Mouse (Mus musculus) left cerebral cortex, postnatal 14 days (tissue): ENCODE results near the gene Crybb1. TPM values are rescaled to one million over a fixed set of nuclear protein-coding genes. Genes with fewer than 3 reads are reported as not detected.

Source experiments
- DNase-seq, 2 experiments: peaks; one replicate each; pipeline ENCODE4 v3.0.0; 2021 to 2022; ENCODE audit warnings: low spot score in 2 of 2, mixed read lengths in 1 of 2
- intact Hi-C: fragments of 180-260 bp; cut with DNase I; formaldehyde crosslinking; loops from one replicate; pipeline ENCODE4 v1.15.1; 2025
- total RNA-seq, 2 experiments: library from RNA; stranded (reverse); gene quantifications; 2 replicates each; pipeline ENCODE4 v1.2.3; 2021

Gene Crybb1
- total RNA-seq, 2 experiments from 2014 or later = 12.9 to 14.5 TPM

DNA sequence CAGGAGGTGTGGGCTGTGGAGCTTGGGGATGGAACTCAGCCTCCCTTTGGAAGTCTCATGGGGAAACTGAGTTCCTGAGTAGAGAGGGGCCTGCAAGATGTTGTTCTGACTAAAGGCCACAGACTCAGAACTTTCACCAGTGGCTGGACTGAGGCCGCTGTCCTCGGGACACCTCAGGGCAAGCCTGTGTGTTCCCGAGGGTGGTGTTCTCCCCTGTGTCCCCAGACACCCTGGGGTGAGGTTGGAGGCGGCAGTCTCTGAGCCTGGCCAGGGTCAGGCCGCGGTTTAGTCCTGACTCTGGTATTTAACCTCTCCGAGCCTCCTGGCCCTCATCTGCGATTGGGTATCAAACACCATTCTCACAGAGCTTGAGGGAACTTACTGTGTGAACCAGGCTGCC is 39.9 kb downstream of the Crybb1 start:
- intact Hi-C loops = no loop called here
- DNase-seq = no peak

DNA sequence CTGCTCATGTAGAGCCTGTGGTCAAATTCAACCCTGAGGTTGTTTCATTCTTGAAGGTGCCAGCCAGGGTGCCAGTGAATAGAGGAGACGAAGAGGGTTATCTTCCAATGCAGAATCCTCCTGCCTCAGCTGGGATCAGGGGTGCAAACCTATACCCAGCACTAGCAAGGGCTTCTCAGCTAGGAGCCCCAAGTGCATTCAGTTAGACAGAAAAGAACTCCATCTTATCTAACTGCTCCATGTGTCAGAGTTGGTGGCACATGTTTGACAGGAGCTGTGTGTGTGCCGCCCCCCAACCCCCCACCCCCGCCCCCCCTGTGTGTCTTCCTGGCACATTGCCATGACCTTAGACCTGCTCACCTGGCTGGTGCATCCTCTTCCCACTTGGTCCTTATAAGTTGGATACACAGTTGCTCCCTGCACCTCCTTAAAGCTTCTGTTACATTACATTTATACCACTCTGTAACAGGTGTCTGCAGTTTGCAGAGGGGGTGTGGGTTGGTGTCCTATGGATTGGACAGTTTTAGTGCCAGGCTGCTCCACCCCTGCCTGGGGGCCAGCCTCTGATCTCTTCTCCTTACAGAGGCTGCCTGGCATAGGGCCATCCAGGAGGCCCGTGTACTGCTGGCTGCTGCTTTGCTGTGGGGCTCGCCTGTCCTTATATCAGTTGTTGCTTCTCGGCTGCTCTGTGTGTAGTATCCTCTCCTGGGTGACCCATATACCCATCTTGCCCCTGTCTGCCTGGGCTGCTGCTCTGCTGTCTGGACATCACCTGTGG is 41.0 kb downstream of the Crybb1 start:
- no peak for DNase-seq
- intact Hi-C loops = no loop called here

DNA sequence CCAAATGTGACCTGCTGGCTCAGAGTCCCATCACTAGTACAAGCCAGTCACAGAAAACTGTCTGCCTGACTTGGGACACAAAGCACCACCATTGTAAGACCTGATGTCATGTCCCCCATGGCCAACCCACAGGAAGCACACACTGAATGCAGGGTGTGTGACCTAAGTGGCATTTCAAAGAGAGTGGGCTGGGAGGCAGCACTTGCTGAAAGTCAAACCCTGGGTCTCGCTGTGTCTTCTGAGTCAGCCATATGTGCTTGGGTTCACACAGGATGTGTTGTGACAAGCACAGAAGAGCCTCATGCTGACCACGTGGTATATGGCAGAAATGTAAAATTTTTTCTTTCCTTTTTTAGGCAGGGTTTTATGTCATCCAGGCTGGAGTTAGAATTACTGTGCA is 41.6 kb downstream of the Crybb1 start:
- intact Hi-C loops = no loop called here
- DNase-seq = no peak

DNA sequence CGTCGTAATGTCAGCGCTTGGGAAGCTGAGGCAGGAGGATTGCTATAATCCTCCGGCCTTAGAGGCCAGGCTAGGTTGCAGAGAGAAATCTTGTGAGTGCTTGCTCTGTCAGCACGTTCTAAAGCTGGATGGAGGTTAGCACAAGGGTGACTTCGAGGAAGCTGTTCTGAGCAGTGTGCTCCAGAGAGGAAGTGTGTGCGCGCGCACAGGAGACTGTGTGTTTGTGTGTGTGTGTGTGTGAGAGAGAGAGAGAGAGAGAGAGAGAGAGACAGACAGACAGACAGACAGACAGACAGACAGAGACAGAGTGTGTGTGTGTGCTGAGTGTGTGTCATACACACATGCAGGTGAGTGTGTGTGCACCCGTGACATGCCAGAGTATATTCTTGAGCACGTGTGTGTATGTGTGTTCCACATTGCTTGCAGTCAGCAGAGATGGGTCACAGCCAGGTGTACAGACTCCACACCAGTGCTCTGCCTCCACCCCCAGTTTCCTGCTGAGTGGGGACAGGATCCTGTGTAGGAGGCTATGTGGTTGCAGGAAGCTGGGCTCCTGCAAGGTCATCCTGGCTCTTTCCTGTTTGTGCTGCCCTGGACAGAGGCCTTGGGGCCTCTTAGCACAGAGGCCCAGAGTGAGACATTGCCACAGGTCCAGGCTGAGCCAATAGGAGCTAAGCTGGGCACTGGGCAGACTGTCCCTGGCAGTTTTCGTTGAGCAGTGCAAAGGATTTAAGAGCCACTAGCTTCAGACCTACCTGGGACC is 42.8 kb downstream of the Crybb1 start:
- DNase-seq = no peak
- intact Hi-C loops = no loop called here

DNA sequence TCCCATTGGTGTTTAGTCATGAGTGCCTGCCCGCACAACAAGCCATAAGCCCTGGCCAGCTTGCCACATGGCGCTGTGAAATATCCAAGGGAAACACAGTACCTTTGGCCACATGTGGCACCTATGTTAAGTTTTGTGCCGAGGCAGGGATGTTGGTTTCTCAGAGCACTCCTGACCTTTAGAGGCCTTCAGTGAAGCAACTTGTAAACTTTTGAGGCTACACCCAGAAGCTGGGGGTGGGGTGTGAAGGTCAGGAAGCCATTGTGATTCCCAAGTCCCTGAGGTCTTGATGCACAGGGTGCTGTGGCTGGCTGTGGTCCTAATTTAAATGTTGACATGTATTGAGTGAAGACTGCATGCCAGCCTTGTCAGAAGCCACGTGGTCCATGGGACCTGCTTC is 43.8 kb downstream of the Crybb1 start:
- intact Hi-C loops = no loop called here
- DNase-seq = no peak

DNA sequence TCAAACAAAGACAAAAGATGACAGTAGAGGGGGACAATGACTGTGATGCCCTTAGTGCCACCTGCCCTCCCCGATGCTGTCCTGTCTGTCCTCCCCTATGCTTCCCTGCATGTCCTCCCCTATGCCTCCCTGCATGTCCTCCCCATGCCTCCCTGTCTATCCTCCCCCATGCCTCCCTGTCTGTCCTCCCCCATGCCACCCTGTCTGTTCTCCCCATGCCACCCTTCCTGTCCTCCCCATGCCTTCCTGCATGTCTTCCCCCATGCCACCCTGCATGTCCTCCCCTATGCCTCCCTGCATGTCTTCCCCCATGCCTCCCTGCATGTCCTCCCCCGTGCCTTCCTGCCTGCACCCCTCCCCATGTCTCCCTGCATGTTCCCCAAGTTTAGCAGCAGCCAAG is 44.5 kb downstream of the Crybb1 start:
- DNase-seq = no peak
- intact Hi-C loops = no loop called here

DNA sequence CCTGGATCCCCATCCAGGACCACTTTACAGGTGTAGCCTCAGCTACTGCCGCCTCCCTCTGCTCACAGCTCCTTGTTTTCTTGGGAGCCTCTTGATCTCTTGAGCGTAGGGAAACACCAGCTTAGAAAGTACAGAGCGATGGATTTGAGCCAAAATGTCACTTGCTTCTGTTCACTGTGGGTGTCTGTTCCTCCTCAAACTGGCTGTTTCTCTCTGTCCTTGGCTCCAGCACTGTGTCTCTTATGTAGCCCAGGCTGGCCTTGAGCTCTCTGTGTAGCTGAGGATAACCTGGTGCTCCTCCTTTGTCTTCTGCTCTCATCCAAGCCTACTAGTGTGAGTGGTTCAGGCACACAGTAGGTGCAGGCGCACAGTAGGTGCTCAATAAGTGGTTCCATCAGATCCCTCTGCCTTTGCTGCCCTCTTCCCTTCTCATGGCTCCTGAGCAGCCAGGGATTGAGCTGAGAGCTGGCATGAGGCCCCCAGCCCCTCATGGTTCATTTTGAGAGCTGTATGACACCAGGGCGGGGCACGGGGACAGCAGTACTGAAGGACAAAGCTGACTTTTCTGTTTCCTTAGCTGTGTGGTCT is 45.2 kb downstream of the Crybb1 start:
- intact Hi-C loops = no loop called here
- no peak for DNase-seq

DNA sequence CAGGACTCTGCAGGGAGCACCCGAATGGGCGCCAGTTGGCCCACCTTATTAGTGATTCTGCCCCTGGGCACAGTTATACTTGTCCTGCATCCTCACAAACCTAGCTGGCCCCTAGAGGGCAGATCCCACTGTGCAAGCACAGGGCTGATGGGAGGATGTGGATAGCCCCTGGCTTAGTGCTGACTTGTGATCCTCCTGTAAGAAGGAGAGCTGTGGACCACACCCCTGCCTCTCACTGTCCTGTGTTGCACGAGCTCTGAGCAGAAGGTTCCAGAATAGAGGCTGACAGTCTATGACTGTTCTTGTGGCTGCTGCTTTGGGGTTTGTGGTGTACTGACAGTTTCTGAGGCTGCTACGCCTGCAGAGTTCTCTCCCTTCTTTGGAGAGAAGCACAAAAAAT is 46.1 kb downstream of the Crybb1 start:
- no peak for DNase-seq
- intact Hi-C loops = no loop called here

DNA sequence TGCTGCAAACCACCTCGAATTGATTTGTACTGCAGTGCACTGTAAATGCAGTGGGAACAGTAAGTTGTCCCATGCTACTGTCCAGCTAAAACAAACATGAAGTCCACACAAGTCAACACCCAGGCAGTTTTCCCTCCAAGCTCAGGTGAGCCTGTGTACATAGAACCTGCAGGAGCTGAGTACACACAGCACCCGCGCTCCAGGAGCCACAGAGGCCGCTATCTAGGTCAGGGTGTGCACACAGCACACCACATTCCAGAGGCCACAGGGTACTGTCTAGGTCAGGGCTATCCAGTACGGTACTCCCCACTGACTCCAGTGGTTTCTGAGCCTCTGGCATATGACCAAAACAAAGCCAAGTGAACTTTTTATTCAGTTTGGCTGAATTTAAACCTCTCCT is 46.7 kb downstream of the Crybb1 start:
- intact Hi-C loops = no loop called here
- no peak for DNase-seq

DNA sequence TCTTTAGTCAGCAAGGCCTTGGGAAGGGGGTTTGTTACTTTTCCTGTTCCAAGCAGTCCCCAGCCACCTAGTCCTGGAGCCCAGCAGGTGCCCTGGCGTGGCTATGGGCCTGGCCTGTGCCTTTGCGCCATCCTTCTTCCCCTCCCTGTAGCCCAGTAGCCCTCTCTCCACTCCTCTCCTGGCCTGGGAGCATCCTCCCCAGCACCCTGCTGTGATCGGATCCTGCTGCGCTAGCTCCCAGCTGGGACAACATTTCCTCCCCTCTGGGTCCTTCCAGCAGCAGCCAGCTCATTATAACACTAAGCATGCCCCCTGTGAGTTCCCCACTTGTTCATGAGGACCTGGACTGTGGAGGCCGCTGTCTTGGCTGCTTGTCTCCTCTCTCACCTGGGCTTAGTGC is 50.2 kb downstream of the Crybb1 start:
- no peak for DNase-seq
- intact Hi-C loops = no loop called here

DNA sequence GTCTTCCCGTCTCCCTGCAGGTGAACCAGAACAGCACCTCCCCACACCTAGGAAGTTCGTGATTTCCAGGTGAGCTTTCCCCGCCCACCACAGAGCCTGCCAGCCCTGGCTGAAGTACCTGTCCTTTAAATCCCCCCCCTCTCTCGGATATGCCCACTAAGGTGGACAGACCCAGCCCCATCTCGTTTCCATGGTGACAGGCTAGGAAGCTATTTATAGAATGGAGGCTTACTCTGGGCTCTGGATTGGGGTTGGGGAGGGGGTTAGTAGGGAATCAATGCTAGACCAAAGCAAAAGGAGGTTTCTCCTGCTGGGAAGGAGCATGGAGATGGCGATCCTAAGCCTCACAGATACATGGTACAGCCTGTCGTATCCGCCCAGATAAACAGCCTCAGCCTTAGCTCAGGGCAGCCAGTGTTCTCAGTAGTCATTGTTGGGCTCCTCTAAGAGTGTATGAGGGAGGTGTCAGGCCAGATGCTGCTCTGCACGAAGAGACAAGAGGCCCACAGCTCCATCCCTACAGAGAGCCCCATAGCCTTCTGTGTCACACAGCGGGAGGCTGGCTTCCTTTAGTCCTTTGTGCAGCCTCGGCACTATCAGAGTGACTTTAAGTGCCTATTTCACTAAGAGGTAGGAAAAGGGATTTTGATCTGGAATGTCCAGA is 57.7 kb downstream of the Crybb1 start:
- no peak for DNase-seq
- intact Hi-C loops = no loop called here

DNA sequence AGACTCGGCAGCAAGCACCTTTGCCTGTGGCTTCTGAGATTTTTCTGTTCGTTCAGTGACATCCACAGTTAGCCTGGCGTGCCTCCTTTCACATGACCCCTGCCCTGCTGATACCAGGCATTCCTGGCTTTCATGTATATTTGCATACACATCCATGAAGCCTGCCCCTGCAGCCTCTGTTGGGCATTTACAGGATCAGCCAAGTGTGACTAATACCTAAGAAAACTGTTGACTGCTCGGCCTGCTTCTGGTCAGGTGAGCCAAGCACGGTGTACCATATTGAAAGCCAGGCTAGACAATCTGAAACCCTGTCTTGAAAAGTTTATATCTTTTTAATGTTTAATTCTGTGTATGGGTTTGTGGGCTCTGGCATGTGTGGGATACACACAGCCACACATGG is 60.9 kb downstream of the Crybb1 start:
- intact Hi-C loops = no loop called here
- no peak for DNase-seq

DNA sequence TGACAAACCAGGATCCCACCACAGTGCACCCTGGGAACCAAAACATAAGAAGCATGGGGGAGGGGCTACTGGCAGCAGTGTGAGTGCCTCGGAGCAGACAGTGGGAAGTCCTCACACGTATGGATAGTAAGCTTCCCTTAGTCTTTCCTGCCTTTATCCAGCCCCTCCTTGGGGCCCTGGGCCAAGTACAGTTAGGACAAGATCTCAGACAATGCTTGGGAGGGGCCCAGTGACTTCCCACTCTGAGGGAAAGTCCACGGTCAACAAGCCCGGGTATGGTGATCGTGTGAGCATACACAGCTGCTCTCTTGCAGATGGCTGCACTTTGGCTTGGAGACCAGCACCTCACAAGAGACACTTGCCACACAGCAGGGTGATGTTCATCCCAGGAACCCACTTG is 61.7 kb downstream of the Crybb1 start:
- no peak for DNase-seq
- intact Hi-C loops = no loop called here

Other genes with a start within 250 kb of the Crybb1 start
- 1 to 10 TPM; 1.2 to 1.5 TPM for gene Cryba4, start 3.3 kb upstream of the Crybb1 start, total RNA-seq
- gene Tpst2, start 20.9 kb downstream of the Crybb1 start, total RNA-seq = 10 to 100 TPM; 41.3 to 42.9 TPM
- gene Tfip11, start 70.5 kb downstream of the Crybb1 start, total RNA-seq = 10 to 100 TPM; 37.1 to 37.9 TPM
- 10 to 100 TPM; 21.6 to 23.0 TPM for gene Srrd, start 87.2 kb downstream of the Crybb1 start, total RNA-seq
- gene Hps4, start 87.3 kb downstream of the Crybb1 start, total RNA-seq = 10 to 100 TPM; 30.0 to 32.7 TPM
- not detected for gene Gm6583, start 100.2 kb downstream of the Crybb1 start, total RNA-seq
- gene Asphd2, start 139.1 kb downstream of the Crybb1 start, total RNA-seq = 100 to 1,000 TPM; 164 to 171 TPM
- gene Gm6588, start 193.6 kb downstream of the Crybb1 start, total RNA-seq = not detected